Mouse (Mus musculus) heart, postnatal 0 days (tissue): ENCODE measurements at regions not wholly inside any gene's neighbourhood (a gene's known extent, or its start where the extent isn't known, plus 50 kb on each side); places are given as distances from the start of the nearest gene placed in this dataset.

Experiments
- CTCF ChIP-seq: IDR thresholded peaks from 2 replicates; pipeline ENCODE4 v1.5.1; 2016; ENCODE audit warnings: antibody characterized with exemption, control low read depth, low read depth
- EP300 ChIP-seq: IDR thresholded peaks from 2 replicates; pipeline ENCODE4 v1.6.1; 2016; ENCODE audit warnings: antibody characterized with exemption, low read depth

DNA sequence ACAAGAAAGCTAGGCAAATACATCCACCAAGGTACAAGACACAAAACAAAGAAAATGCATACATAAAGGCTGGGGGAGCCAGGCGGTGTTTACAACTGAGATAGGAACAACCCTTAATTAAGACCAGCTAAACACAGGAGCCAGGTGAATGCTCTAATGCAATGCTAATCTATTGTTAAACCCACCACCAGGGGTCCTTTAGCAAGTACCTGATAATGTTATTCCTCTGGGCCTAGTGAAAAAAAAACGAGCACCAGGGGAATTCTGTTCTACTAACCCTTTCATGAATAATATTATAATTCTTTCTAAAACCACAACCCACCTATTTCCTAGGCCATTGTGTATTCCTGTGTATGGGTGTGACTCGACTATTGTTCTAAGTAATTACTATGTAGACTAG, 61.5 kb upstream of the Slc4a10 start:
- TF ChIP-seq EP300 (no peak), CTCF (no peak)
